Mouse (Mus musculus) activated CD4-positive, CD25-positive, alpha-beta regulatory T cell, adult 4 months (primary cell): ENCODE measurements around the gene Atxn7l1. TPM values are rescaled to one million over a fixed set of nuclear protein-coding genes. Genes with fewer than 3 reads are reported as not detected.
"Not testable (repeated sequence)": the region's sequence is repeated elsewhere in the genome, so short reads cannot be mapped to it uniquely, and the experiment has no call there.

Experiments used
- ATAC-seq: one replicate; pipeline ENCODE4 v1.8.0; 2017
- polyA plus RNA-seq, 2 experiments: library from polyadenylated mRNA; unstranded; fragments of 100-300 nt; shearing (Covaris generic); gene quantifications; one replicate each; pipeline ENCODE4 v1.2.1; 2017

The Atxn7l1 gene
- polyA plus RNA-seq, 2 experiments from 2014 or later: 69.1 to 80.6 TPM

- no peak for ATAC-seq
Observed at GRCm38 (mm10) chr12:33153131-33153530, 5.6 kb downstream of the Atxn7l1 start.

- ATAC-seq: no peak
Observed at GRCm38 (mm10) chr12:33153850-33154249, 6.4 kb downstream of the Atxn7l1 start.

DNA sequence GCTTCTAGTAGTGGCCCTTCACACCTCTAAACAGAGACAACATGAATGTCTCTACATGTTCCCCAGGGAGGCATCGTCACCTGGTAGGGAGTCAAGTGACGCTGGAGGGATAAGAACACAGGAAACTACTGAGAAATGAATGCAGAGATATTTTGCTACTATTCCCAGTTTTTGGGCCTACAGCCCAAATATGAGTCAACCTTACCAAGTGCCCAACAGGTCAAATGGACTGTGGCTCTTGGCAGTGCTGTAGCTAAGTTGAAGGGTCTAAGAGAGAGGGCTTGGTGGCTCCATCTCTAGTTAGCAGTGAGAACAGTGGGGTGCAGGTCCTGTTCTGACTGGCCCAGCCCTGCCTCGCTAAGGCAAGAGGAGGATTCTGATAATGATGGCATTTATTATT is 7.2 kb downstream of the Atxn7l1 start:
- ATAC-seq: no peak

DNA sequence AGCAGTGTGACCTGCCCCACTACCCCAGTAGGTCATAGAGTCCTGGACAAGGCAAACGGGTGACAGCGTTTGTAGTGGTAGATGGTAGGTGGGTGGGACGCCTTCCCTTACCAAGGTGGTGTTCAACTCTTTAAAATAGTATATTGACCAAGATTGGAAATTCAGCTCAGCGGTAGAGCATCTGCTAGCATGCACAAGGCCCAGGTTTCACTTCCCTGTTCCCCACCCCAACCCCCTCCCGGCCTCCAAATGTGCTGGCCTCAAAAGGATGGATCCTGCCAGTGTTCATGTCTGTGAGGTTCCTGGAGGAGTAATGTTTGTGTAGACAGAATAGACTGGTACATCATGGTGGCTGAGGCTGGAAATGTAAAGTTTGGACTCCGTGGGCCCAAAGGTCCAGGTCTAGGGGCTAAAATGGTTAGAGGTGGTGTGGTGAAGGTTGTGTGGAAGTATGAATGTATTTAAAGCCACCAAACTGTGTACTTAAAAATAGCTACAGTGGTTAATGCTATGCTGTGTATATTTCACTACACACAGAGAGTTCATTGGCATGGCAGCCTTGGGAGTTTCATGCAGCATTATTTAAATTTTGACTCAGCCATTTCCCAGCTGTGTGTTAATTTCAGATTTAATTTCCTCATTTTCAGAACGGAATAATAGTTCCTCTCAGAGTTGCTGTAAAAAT is 9.0 kb downstream of the Atxn7l1 start:
- ATAC-seq: no peak

- peak; percentile 75 for ATAC-seq
Observed at GRCm38 (mm10) chr12:33158256-33158655, 10.8 kb downstream of the Atxn7l1 start.

- ATAC-seq: peak; percentile 80
Observed at GRCm38 (mm10) chr12:33160406-33160805, 12.9 kb downstream of the Atxn7l1 start.

GRCm38 (mm10) chr12:33162541-33162940 is 15.0 kb downstream of the Atxn7l1 start:
- ATAC-seq: no peak

- ATAC-seq: not testable (repeated sequence)
Observed at GRCm38 (mm10) chr12:33164019-33164418, 16.5 kb downstream of the Atxn7l1 start.

- no peak for ATAC-seq
Observed at GRCm38 (mm10) chr12:33166712-33167111, 19.2 kb downstream of the Atxn7l1 start.

DNA sequence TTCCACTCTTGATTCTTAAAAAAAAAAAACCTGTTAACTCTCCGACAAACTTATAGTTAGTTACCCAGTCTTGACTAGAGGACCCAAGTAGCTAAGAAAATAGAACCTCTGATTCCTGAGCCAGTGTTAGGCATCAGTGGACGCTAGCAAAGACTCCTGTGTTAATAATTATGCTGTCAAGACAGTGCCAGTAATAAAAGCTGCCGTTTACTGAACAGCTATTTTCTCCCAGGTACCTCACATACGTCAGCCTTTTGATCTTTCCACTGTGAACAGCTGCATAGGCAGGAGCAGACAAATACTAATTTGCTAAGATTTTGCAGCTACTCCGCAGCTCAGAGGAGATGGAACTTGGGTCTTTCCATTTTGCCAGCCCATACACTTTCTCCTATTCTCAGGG is 20.1 kb downstream of the Atxn7l1 start:
- no peak for ATAC-seq

- no peak for ATAC-seq
Observed at GRCm38 (mm10) chr12:33168491-33168890, 21.0 kb downstream of the Atxn7l1 start.

GRCm38 (mm10) chr12:33169777-33170494 is 22.4 kb downstream of the Atxn7l1 start:
- ATAC-seq: no peak

GRCm38 (mm10) chr12:33170822-33171221 is 23.3 kb downstream of the Atxn7l1 start:
- ATAC-seq: peak; percentile 53

- no peak for ATAC-seq
Observed at GRCm38 (mm10) chr12:33172926-33173325, 25.4 kb downstream of the Atxn7l1 start.

DNA sequence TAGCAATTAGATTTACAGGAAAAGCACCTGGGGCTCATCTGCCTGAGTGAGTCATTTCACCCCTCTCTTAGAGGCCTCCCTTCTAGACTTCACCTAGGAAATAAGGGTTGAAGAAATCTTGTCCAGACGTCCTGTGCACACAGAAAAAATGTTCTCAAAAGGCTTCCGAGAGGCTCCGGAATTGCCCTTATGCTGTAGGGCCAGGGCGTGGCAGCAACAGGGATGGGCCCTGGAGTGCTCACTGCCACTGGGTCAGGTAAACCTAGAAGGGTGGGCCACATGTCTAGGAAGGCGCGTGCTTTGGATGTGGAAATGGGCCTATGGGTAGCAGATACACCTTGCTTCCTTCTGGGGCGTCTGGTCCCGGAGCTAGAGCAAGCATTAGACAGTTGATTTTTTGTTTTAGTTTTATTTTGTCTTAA is 26.2 kb downstream of the Atxn7l1 start:
- ATAC-seq: peak; percentile 35

DNA sequence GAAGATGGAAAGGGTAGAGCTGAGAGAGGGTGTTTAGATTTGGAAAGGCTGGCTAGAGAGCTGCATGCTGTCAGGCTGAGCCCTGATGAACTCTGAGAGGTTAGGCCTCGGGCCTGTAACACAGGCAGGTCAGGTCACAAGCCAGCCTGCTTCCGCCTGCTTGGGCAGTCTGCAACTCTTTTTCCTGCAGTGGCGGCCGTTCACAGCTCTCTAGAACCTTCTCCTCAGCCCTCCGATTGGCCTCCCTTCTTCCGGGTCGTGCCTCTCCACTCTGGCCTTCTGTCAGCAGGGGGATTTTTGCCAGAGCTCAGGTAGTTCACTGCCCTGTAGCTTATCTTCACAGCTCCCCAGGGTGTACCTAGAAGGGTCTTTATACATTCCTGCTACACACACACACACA is 26.7 kb downstream of the Atxn7l1 start:
- ATAC-seq: peak; percentile 11

- ATAC-seq: no peak
Observed at GRCm38 (mm10) chr12:33174675-33175357, 27.3 kb downstream of the Atxn7l1 start.

GRCm38 (mm10) chr12:33175621-33176554 is 28.4 kb downstream of the Atxn7l1 start:
- ATAC-seq: peak; percentile 38

- no peak for ATAC-seq
Observed at GRCm38 (mm10) chr12:33176555-33176900, 29.0 kb downstream of the Atxn7l1 start.

DNA sequence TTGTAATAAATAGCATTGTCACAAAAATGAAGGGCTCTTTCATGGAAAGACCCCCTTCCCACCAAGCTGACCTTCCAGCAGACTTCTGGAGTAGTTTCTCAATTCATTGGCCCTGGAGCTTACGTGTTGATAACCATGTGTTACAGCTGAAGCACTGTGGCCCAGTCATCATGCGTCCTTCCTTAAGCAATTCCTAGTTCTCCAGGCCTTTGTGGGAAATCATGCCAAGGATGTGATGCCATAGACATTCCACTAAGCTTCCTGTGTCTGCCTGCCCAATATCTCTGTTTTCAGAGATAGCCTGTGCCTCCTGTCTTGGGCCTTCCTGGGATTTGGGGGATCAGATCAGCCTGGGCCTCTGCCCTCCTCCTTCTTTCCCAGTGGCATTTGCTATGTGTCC is 32.9 kb downstream of the Atxn7l1 start:
- ATAC-seq: no peak

- no peak for ATAC-seq
Observed at GRCm38 (mm10) chr12:33181875-33182274, 34.4 kb downstream of the Atxn7l1 start.

- ATAC-seq: peak; percentile 67
Observed at GRCm38 (mm10) chr12:33182428-33183137, 35.1 kb downstream of the Atxn7l1 start.
